Mouse (Mus musculus) brain, embryonic 14.5 days (tissue): ENCODE data around the gene Mrpl53.

Source experiments
- CTCF ChIP-seq: fragments of 200-500 bp; IDR thresholded peaks from 2 replicates; pipeline ENCODE4 v1.5.1; 2012; ENCODE audit warnings: inconsistent platforms, mild to moderate bottlenecking, moderate library complexity, borderline replicate concordance; ENCODE audit not compliant: insufficient read depth, insufficient read length; ENCODE audit errors: extremely low read depth
- POLR2A ChIP-seq: fragments of 200-500 bp; IDR thresholded peaks from 2 replicates; pipeline ENCODE4 v1.6.1; 2012; ENCODE audit warnings: mild to moderate bottlenecking, inconsistent platforms, borderline replicate concordance; ENCODE audit not compliant: poor library complexity, insufficient read depth, insufficient read length, severe bottlenecking; ENCODE audit errors: extremely low read depth

- TF ChIP-seq CTCF (no peak), POLR2A (no peak)
These were observed 26.8 kb downstream of the Mrpl53 start for GRCm38 (mm10) chr6:83135571-83136161.
